Mouse (Mus musculus) intestine, postnatal 0 days (tissue): Measurements from ENCODE around the gene Aldh1l1. TPM values are rescaled to one million over a fixed set of nuclear protein-coding genes. Genes with fewer than 3 reads are reported as not detected.

Source experiments
- ATAC-seq: fragments of 200-750 bp; cut with Nextera tagmentation; 2 replicates; pipeline ENCODE4 v1.8.0; 2017; ENCODE audit warnings: mild to moderate bottlenecking, moderate TSS enrichment, moderate library complexity
- H3K27ac ChIP-seq: fragments of 300-500 bp; sonication (generic); 2 replicates; pipeline ENCODE4 v1.5.1; 2014; ENCODE audit warnings: mild to moderate bottlenecking, low read depth, low read length, moderate library complexity
- H3K27me3 ChIP-seq: fragments of 300-500 bp; sonication (generic); replicated peaks from 2 replicates; pipeline ENCODE4 v1.6.1; 2014; ENCODE audit warnings: low read length, mixed read lengths; ENCODE audit not compliant: control insufficient read depth, insufficient read depth
- H3K36me3 ChIP-seq: fragments of 300-500 bp; sonication (generic); 2 replicates; pipeline ENCODE4 v1.6.1; 2014; ENCODE audit warnings: mild to moderate bottlenecking, moderate library complexity; ENCODE audit not compliant: control insufficient read depth, insufficient read depth
- H3K4me1 ChIP-seq: fragments of 300-500 bp; sonication (generic); replicated peaks from 2 replicates; pipeline ENCODE4 v1.6.1; 2014; ENCODE audit warnings: antibody characterized with exemption, low read length, mixed read lengths; ENCODE audit not compliant: control insufficient read depth, insufficient read depth
- H3K4me2 ChIP-seq: fragments of 300-500 bp; sonication (generic); replicated peaks from 2 replicates; pipeline ENCODE4 v1.6.1; 2014; ENCODE audit warnings: low read depth, mild to moderate bottlenecking, moderate library complexity
- H3K4me3 ChIP-seq: fragments of 300-500 bp; sonication (generic); 2 replicates; pipeline ENCODE4 v1.5.1; 2014; ENCODE audit warnings: low read depth, low read length
- H3K9ac ChIP-seq: fragments of 300-500 bp; sonication (generic); 2 replicates; pipeline ENCODE4 v1.6.1; 2014; ENCODE audit warnings: mild to moderate bottlenecking, low read depth, low read length
- H3K9me3 ChIP-seq: fragments of 300-500 bp; sonication (generic); 2 replicates; pipeline ENCODE4 v1.6.1; 2016; ENCODE audit warnings: mixed run types; ENCODE audit not compliant: control insufficient read depth
- CTCF ChIP-seq: sonication (generic); IDR thresholded peaks from 2 replicates; pipeline ENCODE4 v1.5.1; 2016; ENCODE audit warnings: low read depth, mild to moderate bottlenecking, control low read depth, antibody characterized with exemption, moderate library complexity
- WGBS: fragments of 180-500 bp; shearing (Covaris S2); extraction: QIAGEN DNeasy Blood & Tissue Kit; methylation state at CpG from one replicate; pipeline ENCODE4 v1.1.7; 2014; 5-methylcytosine and 5-hydroxymethylcytosine counted together
- polyA plus RNA-seq: library from polyadenylated mRNA; unstranded; fragments of >200 nt; fragmentation: Nextera tagmentation; extraction: Ambion mirVana; gene quantifications from 2 replicates; pipeline ENCODE4 v1.2.1, GENCODE M21; 2015

Gene Aldh1l1
- polyA plus RNA-seq, 1 experiment from 2014 or later: 12.1 TPM

DNA sequence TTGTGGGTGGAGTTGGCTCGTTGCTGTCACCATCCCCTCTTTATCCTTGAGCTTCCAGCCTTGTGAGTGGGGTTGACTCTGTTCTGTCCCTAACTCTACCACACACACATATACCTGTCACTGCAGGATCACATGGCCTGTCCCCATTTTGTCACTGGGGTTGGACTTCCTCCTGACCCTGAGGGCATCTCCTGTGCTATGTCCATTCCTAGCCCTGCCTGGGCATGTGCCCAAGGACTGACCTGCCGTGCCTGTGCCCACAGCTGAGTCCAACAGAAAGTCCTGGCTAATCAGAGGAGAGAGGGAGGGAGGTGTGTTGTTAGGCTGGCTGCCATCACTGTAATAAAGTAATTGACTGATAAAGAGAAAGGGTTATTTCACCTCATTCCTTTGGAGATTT is 58.2 kb downstream of the Aldh1l1 start:
- WGBS: 27% methylated on average over 2 of the region's 2 CpGs
- peaks cover 13% of the 10 kb centered on the region; the same call in 1 of the 2 replicates for H3K27me3 ChIP-seq
- no peak overlapping the region for H3K27ac ChIP-seq
- H3K36me3 ChIP-seq: no peaks in the 10 kb centered on the region
- H3K4me1 ChIP-seq: peaks cover 8% of the 10 kb centered on the region; the same call in 1 of the 2 replicates
- no peaks in the 10 kb centered on the region for H3K9me3 ChIP-seq
- no peak overlapping the region for H3K9ac ChIP-seq
- peak; percentile 48; the same call in 1 of the 2 replicates for ATAC-seq
- no peak overlapping the region for H3K4me2 ChIP-seq
- no peak overlapping the region for H3K4me3 ChIP-seq
- TF ChIP-seq CTCF: no peak

DNA sequence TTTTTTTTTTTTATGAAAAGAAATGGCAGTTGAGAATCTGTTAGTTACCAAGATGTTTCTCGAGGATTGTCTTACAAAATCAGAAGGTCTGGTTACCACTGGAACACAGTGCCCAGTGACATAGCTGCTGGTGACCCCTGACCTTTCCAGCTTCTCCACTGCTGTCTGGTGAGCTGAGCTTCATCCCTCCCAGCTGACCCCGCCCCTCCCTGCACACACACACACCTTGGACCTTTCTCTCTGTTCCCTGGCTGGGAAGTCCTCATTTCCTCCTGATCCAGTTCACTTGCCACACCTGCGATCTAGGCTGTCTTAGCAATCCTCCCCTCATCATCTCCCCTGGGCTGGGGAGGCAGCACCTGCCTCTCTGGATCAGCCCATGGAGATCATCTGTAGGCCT is 60.0 kb downstream of the Aldh1l1 start:
- H3K9me3 ChIP-seq: no peaks in the 10 kb centered on the region
- no peak overlapping the region for H3K4me3 ChIP-seq
- no peak for TF ChIP-seq CTCF
- no peak overlapping the region for H3K4me2 ChIP-seq
- H3K4me1 ChIP-seq: peaks cover 8% of the 10 kb centered on the region
- H3K9ac ChIP-seq: no peak overlapping the region
- no peak overlapping the region for H3K27ac ChIP-seq
- ATAC-seq: no peak
- no peaks in the 10 kb centered on the region for H3K36me3 ChIP-seq
- peaks cover 12% of the 10 kb centered on the region; the same call in 1 of the 2 replicates for H3K27me3 ChIP-seq
- 51% methylated on average over 3 of the region's 3 CpGs for WGBS

DNA sequence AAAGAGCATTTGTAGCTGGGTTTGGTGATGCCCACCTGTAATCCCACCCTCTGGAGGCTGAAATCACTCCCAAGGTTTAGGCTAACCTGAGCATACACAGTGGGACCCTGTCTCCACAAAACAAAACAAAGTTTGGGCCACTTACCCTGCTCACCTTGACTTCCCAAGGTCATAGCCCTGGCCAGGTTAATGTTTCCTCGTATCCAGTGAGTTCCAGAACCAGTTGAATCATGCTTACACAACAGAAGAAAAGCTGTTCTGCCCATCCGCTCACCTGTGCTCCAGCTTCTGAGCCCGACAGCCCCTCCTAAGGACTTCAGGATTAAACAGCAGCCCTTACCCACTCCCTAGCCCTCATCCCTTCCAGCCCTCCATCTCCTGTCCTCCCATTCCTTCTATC is 60.8 kb downstream of the Aldh1l1 start:
- no peak overlapping the region for H3K27ac ChIP-seq
- ATAC-seq: no peak
- no peaks in the 10 kb centered on the region for H3K9me3 ChIP-seq
- no peak overlapping the region for H3K4me3 ChIP-seq
- no peak overlapping the region for H3K4me2 ChIP-seq
- peaks cover 5% of the 10 kb centered on the region; the same call in 1 of the 2 replicates for H3K27me3 ChIP-seq
- peaks cover 8% of the 10 kb centered on the region for H3K4me1 ChIP-seq
- H3K9ac ChIP-seq: no peak overlapping the region
- WGBS: 81% methylated on average over 3 of the region's 3 CpGs
- TF ChIP-seq CTCF: no peak
- H3K36me3 ChIP-seq: no peaks in the 10 kb centered on the region

DNA sequence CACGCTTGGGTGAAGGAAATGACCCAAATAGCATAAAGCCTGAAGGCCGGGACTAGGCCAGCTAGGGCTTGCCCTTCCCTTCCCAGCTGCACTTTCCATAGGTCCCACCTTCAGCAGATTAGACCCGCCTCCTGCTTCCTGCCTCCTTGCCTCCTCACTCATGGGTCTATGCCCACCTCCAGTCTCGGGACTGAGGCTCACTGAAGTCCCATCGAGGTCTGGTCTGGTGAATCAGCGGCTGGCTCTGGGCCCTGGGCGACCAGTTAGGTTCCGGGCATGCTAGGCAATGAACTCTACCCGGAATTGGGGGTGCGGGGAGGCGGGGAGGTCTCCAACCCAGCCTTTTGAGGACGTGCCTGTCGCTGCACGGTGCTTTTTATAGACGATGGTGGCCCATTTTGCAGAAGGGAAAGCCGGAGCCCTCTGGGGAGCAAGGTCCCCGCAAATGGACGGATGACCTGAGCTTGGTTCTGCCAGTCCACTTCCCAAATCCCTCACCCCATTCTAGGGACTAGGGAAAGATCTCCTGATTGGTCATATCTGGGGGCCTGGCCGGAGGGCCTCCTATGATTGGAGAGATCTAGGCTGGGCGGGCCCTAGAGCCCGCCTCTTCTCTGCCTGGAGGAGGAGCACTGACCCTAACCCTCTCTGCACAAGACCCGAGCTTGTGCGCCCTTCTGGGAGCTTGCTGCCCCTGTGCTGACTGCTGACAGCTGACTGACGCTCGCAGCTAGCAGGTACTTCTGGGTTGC is 64.1 kb downstream of the Aldh1l1 start:
- WGBS: 11% methylated on average over 25 of the region's 25 CpGs
- H3K27ac ChIP-seq: peak overlapping the region; percentile 58
- ATAC-seq: peak; percentile 90
- H3K4me2 ChIP-seq: peak overlapping the region; percentile 80
- no peaks in the 10 kb centered on the region for H3K9me3 ChIP-seq
- no peak for TF ChIP-seq CTCF
- no peaks in the 10 kb centered on the region for H3K36me3 ChIP-seq
- H3K4me3 ChIP-seq: peak overlapping the region; percentile 48
- peaks cover 4% of the 10 kb centered on the region; the same call in 1 of the 2 replicates for H3K4me1 ChIP-seq
- H3K27me3 ChIP-seq: no peaks in the 10 kb centered on the region
- peak overlapping the region; percentile 40; the same call in 1 of the 2 replicates for H3K9ac ChIP-seq

DNA sequence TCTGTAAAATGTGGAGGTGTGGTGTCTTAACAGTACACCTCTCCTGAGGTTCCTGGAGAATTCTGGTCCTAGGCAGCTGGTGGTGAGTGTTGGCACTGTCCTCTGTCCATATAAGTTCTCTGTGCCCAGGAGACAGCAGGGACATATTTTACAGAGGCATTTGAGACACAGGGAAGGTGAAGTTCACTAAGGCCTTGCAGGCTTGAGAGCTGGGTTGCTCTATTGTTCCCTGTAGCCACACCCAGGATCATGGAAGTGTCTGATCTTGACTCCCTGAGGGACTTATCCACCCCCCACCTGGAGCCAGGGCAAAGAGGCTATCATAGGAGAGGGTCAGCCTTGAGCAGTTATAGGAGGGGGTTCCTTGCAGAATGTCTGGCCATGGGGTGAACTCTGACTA is 65.0 kb downstream of the Aldh1l1 start:
- no peaks in the 10 kb centered on the region for H3K27me3 ChIP-seq
- H3K4me3 ChIP-seq: peak overlapping the region; percentile 48; the same call in 1 of the 2 replicates
- H3K36me3 ChIP-seq: no peaks in the 10 kb centered on the region
- H3K9me3 ChIP-seq: no peaks in the 10 kb centered on the region
- peak overlapping the region; percentile 80 for H3K4me2 ChIP-seq
- peaks cover 4% of the 10 kb centered on the region; the same call in 1 of the 2 replicates for H3K4me1 ChIP-seq
- peak overlapping the region; percentile 40; the same call in 1 of the 2 replicates for H3K9ac ChIP-seq
- H3K27ac ChIP-seq: 0 out of 2 replicates have a peak overlapping the region, but pooled peaks have one; percentile 58
- ATAC-seq: no peak
- TF ChIP-seq CTCF: no peak

DNA sequence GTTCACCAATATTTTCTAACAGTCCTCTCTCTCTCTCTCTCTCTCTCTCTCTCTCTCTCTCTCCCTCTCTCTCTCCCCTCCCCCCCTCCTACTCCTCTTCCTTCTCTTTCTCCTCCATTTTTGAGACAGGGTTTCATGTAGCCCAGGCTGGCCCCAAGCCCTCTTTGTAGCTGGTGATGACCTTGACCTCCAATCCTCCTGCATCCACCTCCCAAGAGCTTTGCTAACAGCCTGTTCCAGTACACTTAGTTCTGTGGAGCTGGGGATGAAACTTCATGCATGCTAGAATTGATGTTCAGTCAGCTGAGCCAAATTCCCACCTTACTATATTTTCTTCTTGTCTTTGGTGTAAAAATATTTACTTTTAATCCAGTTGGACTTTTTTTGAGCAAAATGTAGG is 67.0 kb downstream of the Aldh1l1 start:
- H3K9ac ChIP-seq: no peak overlapping the region
- TF ChIP-seq CTCF: no peak
- no peaks in the 10 kb centered on the region for H3K9me3 ChIP-seq
- no peaks in the 10 kb centered on the region for H3K27me3 ChIP-seq
- H3K36me3 ChIP-seq: no peaks in the 10 kb centered on the region
- H3K4me3 ChIP-seq: no peak overlapping the region
- no peaks in the 10 kb centered on the region; the same call in 1 of the 2 replicates for H3K4me1 ChIP-seq
- no peak overlapping the region for H3K27ac ChIP-seq
- no peak overlapping the region for H3K4me2 ChIP-seq
- ATAC-seq: no peak
